Mouse (Mus musculus) 3T3-L1 (cell line): ENCODE results near the gene Elof1.
"Not testable (repeated sequence)": the region's sequence is repeated elsewhere in the genome, so short reads cannot be mapped to it uniquely, and the experiment has no call there.

ENCODE experiments used
- DNase-seq: peaks from one replicate; pipeline ENCODE4 v3.0.0-alpha.2; 2015; ENCODE audit warnings: low read depth, low spot score

The Elof1 gene

DNA sequence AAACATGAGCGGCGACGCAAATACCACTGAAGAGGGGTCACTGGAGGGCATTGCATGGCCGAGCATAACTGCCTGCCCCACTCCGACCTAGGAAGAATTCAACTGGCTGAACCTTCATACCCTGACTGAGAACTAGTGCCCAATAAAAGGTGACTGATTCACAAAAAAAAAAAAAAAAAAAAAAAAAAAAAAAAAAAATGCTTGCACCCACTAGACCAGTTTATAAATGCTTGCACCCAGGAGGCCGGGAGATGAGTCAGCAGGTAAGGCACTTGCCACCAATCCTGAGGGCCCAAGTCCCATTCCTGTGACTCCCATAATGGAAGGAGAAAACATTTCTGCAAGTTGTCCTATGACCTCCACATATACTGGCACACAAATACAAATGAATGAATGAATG lies 24.2 kb downstream of the Elof1 start:
- DNase-seq: no peak

DNA sequence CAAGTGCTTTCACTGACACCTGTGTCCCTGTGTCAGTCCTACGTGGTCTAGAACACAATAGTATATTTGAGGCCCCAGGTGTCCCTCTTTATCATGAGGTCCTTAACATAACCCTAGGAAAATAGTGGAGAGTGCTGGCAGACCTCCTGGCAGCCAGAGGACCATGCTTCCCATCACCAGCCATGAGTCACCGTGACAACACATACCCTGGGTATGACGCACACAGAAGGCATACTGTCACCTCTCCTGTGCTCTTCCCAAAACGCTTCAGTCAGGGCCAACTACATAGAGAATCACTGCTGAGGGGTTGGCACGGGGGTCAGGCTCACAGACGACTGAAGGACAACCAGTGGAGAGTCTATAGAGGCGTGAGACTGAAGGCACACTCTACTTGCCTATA lies 27.0 kb downstream of the Elof1 start:
- peak; percentile 82 for DNase-seq

DNA sequence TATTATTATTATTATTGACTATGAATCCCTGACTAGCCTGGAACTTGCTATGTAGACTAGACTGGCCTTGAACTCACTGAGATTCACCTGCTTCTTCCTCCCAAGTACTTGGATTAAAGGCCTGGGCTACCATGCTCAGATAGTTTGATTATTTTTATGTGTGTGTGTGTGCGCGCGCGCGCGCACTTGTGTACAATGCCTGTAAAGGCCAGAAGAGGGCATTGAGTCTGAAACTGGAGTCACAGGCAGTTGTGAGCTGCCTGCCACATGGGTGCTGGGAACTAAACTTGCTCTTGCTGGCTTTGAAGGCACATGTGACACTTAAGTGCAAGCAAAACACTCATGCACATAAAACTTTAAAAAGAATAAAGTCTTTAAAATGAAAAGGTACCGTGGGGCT lies 27.7 kb downstream of the Elof1 start:
- peak; percentile 6 for DNase-seq

DNA sequence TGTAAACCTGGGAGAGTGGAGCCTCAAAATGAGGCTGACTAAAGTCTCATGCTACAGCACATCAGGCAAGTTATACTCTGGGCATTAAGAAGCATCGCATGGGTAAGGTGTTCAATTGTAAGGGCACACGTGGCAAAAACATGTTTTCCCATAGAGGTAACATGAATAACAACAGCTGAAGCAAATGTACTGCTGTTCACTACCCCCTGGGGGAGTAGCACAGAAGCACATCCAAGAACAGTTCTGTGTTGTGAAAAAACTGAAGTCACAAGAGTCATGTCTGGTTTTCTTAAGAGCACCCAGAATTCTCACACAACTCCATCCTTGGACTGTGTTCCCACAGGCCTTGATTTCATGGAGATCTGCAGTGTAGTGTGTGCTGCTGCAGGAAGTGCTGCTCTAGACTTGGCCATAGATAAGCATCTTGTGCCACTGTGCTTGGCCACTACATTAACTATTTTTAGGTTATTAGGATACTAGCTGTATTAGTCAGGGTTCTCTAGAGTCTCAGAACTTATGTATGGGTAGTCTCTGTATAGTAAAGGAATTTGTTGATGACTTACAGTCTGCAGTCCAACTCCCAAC lies 29.8 kb downstream of the Elof1 start:
- DNase-seq: peak; percentile 12

DNA sequence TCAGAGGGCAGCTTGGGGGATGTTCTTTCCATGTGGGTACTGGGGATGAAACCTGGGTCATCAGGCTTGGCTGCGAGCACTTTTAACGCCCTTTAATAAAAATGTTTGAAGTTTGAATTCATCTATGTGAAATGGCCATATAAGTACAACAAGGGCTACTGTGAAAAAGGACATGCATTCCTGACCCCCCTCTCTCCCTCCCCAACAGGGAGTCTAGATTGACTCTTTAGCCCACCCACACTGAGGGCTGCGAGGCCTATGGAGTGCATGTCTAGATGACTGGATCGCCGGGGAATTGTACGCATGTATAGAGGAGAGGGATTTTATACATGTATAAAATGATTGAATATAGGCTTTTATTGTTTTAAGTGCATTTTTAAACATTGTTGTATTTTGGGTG lies 31.0 kb downstream of the Elof1 start:
- DNase-seq: no peak

DNA sequence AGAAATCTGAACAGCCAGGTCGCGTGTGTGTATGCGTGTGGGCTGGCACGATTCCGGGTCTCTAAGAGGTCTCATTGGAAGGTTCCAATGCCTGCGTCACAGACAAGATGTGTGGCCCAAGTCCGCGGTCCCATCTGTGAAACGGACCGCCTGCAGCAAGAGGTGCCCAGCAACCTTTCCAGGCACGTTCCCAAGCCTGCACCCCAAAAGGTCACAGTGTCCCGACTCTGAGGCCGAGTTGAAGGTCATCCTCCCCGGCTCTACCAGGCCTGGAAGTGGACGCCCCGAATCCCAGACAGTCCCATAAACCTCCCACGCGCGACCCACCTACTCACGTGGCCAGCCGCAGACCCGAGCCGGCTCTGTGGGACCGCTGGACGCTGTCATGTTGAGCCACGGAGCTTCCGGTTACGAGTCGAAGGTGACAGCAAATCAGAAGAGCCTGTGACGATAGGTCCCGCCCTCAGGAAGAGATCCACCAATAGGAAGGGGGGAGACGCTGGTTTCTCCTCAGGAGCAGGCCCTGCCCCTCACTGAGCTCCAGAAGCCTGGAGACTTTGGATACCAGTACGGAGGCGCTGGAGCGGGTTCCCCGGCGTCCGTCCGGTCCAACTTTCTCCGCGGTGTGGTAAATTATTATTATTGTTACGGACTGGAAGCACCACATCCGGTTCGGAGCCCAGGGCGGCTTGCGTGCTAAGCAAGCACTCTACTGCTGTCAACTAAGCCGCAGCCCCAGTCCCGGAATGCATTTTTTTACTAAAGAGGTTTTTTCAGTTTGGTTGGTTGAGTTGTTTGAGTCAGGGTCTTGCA lies 31.7 kb downstream of the Elof1 start, which contains the start of gene Ecsit:
Gene Ecsit, minus strand, starts transcription at position 417 of the 813 bp plus-strand sequence.
- peak; percentile 98 for DNase-seq

DNA sequence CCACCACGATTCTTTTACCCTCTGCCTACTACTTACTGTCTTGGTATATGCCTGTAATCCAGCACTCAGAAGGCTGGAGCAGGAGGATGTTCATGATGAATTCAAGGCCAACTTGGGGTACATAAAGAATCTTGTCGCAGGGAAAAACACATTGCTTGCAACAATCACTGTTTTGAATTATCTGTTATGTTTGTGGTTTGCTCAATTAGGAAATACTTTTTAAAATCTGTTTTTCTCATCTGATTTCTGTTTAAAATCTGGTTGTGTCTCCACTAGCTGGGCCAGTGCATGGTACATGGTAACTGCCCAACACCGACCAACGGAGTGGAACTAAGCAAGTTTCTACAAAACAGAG lies 32.3 kb downstream of the Elof1 start:
- DNase-seq: no peak

DNA sequence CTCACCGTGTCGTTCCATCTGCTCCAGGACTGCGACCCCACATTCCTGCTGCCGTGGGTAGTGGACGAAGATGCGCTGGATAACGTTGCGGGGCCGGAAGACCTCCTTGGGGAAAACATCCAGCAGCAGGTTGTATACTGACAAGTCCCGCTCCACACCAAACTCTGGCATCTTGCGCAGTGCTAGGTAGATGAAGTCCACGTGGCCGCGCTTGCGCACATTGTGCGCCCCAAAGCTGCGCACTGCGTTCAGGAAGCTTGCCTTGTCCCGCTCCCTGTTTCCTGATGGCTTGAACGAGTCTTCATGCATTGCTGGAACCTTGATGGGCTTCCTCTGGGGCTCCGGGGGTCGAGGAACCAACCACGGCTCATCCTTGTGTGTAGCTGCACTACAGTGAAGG lies 40.7 kb downstream of the Elof1 start:
- no peak for DNase-seq

DNA sequence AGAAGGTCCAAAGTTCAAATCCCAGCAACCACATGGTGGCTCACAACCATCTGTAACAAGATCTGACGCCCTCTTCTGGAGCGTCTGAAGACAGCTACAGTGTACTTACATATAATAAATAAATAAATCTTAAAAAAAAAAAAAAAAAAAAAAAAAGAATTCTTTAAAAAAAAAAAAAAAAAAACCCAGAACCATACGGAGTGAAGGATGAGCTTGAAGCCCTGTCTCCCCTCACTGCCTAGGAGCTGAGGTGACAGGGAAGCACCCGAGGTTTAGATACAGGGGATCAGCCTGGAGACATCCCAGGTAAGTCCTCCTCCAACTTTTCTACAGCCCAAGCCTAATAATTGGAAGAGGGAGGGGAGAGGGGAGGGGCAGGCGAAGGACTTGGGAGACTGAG lies 41.2 kb downstream of the Elof1 start:
- DNase-seq: not testable (repeated sequence)

DNA sequence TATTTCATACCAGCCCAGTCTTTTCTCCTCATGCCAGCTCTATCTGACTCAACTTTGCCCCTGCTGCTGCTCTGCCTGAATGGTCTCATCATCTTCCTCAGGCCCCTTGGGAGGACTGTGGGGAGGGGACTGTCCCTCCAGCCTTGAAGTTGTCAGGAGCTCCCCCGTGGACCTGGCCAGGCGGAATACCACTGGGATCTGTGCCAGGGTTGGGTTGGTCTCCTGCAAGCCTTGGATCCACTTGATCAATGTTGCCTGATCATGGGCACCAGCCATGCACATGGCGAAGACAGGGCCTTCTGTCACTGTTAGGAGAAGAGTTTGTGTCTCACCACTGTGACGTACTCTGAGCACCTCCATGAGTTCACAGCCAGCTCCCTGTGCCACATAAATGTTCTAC lies 44.7 kb downstream of the Elof1 start:
- no peak for DNase-seq

DNA sequence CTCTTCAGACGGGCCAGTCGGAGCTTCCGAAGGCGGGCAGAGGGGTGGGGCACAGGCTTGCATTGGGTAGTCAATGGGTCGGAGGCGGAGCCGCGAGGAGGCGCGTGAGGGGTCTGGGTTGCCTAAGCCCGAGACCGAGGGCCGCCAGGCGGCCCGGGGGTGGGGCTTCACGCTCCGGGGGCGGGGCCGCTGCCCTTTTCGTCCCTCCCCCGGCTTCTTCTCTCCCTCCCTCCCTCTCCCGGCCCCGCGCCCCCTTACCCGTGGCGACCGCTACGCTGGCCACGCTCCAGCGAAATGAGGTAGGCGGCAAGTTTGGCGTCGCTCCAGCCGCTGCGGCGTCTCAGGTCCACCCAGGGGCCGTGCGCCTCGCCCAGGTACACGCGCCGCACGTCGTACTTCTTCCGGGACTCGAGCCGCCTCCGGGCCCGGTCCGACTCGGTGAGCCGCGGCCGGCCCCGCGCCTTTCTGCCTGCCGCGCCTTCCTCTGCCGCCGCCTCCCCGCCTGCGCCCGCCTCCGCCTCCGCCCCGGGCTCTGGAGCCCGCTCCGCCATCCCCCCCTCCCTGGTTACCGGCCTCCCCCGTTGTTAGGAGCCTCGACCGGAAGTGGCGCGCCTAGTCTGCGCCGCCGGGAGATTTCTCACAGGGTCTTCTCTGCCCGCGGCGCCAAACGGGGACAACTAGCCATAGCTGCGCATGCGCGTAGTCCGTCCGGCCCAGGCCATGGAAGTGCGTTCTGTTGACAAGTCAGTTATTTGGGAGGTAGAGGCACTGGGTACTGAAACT lies 46.0 kb downstream of the Elof1 start, which contains the start of the genes Gm49318 and Zfp653:
Gene Gm49318, minus strand, starts transcription at position 469 of the 783 bp plus-strand sequence.
Gene Zfp653, minus strand, starts transcription at position 586 of the 783 bp plus-strand sequence.
- peak; percentile 97 for DNase-seq

DNA sequence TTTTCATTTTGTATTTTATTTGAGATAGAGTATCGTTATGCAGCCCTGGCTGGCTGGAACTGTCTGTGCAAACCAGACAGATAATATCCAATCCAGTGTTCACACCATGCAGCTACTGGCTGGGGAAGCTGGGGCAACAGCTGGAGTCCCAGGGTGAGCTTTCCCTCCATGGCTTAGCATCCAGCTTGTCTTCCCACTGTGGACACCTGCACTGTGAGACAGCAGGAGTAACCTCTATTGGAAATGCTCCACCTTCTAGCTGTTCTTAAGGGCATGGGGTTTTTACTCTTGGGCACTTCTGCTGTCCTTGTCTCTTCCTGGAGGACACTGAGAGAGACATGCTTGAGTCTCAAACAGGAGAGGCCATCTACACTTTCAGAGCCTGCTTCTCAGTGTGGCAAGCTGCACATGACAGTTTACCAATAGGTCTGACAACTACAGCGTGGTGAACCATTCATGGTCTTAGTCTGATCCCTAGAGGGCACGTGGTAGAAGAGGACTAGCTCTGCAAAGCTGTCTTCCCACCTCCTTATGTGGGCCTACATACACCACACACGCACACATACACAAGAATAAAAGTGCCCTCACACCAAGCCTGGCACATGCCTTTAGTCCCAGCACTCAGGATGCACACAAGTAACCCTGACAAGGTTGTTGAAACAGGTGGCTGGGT lies 47.0 kb downstream of the Elof1 start:
- peak; percentile 11 for DNase-seq

DNA sequence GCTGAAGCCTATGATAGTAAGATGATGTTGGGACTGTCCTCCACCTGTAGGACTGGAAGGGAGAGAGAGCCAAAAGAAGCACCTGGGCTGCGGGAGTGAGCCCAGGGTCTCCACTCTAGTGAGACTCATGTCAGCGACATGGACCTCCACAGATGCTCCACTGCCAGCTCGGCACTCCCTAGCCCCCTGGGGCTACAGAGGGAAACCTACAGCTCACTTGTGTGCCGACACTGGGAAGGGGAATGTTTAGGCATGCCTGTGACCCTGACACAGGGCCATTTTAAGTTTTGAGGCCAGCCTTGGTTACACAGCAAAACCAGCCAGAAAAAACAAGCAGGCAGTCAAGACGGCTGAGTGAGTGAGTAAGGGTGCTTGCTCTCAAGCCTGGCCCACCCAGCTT lies 49.8 kb downstream of the Elof1 start:
- DNase-seq: no peak

DNA sequence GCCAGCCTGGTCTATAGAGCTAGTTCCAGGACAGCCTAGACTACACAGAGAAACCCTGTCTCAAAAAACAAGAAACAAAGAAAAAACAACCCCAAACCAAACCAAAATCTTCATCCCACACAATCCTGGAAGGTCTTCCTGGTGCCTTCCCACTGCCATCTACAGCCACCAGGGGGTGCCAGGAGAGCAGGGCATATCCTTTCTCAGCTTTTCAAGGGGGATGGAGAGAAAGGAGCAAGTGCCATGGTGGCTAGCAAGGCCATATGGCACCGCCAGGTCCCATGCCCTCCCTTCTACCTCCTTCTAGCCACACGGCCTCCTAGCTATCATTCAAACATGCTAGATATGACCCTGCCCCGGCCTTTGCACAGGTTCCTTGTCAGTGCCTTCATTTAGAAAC lies 50.5 kb downstream of the Elof1 start:
- DNase-seq: peak; percentile 69

DNA sequence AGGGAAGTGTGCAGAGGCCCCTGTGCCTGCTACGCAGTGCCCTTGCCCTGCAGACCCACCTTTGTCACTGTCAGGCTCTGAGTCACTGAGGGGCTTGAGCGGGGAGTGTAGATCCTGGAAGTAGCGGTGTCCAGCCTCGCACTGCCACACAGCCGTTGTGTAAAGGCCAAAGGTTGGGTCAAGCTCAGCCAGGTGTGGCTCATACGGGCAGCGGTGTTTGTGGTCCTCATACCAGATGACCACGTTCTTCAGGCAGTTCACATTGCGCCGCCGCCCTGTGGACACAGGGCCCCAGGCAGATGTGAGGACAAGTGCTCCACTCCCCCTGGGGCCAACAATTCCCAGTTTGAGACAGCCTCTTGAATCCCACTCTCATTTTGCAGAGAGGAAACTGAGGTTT lies 51.3 kb downstream of the Elof1 start:
- DNase-seq: no peak

DNA sequence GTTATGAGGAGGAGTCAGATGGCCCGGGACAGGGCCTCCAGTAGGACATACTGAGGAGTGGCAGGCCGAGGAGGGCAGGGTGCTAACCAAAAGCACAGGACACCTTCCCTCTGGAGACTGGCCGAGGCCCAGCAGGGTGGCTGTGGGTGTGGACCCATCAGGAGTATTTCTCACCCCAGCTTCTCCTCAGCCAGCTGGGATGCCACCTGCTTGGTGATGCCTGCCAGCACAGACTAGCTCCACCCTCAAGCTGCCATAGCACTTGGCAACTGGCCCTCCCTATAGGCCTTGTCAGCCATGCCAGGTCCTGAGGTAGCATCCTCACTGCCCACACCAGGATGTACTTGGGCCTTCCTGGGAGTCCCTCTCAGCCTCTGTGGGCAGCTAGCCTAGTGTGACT lies 52.6 kb downstream of the Elof1 start:
- DNase-seq: no peak
